Mouse (Mus musculus) embryo, embryonic 9.5 days (tissue): ENCODE measurements around the gene Tbkbp1.

Experiments used
- DNase-seq: peaks from one replicate; pipeline ENCODE4 v3.0.0-alpha.2; 2017; ENCODE audit errors: extremely low spot score

Gene Tbkbp1

GRCm38 (mm10) chr11:97127470-97128223 lies 23.6 kb downstream of the Tbkbp1 start:
- no peak for DNase-seq

- DNase-seq: peak; percentile 62
These were observed 24.4 kb downstream of the Tbkbp1 start for GRCm38 (mm10) chr11:97126645-97127468.

GRCm38 (mm10) chr11:97124266-97125036 lies 26.8 kb downstream of the Tbkbp1 start:
- no peak for DNase-seq

- no peak for DNase-seq
These were observed 27.9 kb downstream of the Tbkbp1 start for GRCm38 (mm10) chr11:97123282-97123890.

GRCm38 (mm10) chr11:97120641-97121040 lies 30.7 kb downstream of the Tbkbp1 start:
- DNase-seq: no peak

- DNase-seq: no peak
These were observed 31.1 kb downstream of the Tbkbp1 start for GRCm38 (mm10) chr11:97120221-97120620.

- DNase-seq: no peak
These were observed 35.5 kb downstream of the Tbkbp1 start for GRCm38 (mm10) chr11:97115797-97116196.

GRCm38 (mm10) chr11:97114671-97115601 lies 36.4 kb downstream of the Tbkbp1 start, which contains the start of gene Tbx21:
Gene Tbx21, minus strand, starts transcription at chr11:97115331.
- no peak for DNase-seq

GRCm38 (mm10) chr11:97112519-97113125 lies 38.7 kb downstream of the Tbkbp1 start:
- DNase-seq: no peak

- DNase-seq: no peak
These were observed 42.3 kb downstream of the Tbkbp1 start for GRCm38 (mm10) chr11:97108976-97109375.

- DNase-seq: no peak
These were observed 47.2 kb downstream of the Tbkbp1 start for GRCm38 (mm10) chr11:97104091-97104483.

GRCm38 (mm10) chr11:97103163-97104090 lies 47.9 kb downstream of the Tbkbp1 start:
- no peak for DNase-seq

GRCm38 (mm10) chr11:97101722-97102121 lies 49.6 kb downstream of the Tbkbp1 start:
- DNase-seq: peak; percentile 59

- peak; percentile 13 for DNase-seq
These were observed 52.5 kb downstream of the Tbkbp1 start for GRCm38 (mm10) chr11:97098791-97099190.

- no peak for DNase-seq
These were observed 56.7 kb downstream of the Tbkbp1 start for GRCm38 (mm10) chr11:97094600-97094999.

- no peak for DNase-seq
These were observed 64.9 kb downstream of the Tbkbp1 start for GRCm38 (mm10) chr11:97086365-97086764.
